Mouse (Mus musculus): ENCODE measurements around the gene Klhl21.
"Not testable (repeated sequence)": the region's sequence is repeated elsewhere in the genome, so short reads cannot be mapped to it uniquely, and the experiment has no call there.

Klhl21 gene

DNA sequence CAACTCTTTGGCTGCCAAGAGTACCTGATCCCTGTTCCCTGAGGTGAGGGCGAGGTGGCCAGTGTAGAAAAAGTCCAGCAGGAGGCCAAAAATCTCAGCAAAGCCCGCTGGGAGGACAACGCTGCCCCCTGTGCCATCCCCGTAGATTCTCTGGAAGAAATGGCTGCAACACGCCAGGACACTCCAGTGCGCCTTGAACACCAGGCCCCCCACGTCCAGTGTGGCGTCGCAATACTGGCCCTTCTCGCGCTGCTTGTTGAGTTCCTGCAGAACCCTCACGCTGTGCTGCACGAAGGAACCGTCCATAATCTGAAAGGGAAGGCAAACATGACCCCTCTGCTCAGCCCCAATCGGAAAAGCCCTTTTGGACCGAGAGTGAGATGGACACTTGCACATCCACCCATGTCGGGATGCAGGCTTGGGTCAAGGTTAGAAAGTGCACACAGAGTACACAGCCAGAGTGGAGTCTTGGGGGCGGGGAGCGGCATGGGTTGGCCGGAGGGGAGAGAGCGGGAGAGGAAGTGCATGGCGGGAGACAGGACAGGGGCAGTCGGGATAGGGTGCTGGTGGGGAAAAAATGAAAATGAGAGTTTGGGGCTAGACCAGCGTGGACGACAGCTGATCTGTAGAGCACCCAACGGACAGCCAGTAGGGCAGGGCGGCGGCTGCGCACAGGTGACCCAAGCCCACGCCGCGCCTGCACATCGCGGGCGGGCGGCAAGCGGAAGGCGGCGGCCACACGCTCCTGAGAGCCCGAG is 18.3 kb downstream of the Klhl21 start:
- no peak for DNase-seq

- DNase-seq, result peak; percentile 95 to 96
Measured at GRCm38 (mm10) chr4:152027524-152027923, 18.9 kb downstream of the Klhl21 start, which contains the start of gene Zbtb48. Gene Zbtb48, minus strand, starts transcription at chr4:152027671.

- no peak for DNase-seq
Measured at GRCm38 (mm10) chr4:152028456-152028855, 19.9 kb downstream of the Klhl21 start.

- DNase-seq, result no peak
Measured at GRCm38 (mm10) chr4:152029087-152029486, 20.5 kb downstream of the Klhl21 start.

- no peak for DNase-seq
Measured at GRCm38 (mm10) chr4:152029997-152030396, 21.4 kb downstream of the Klhl21 start.

GRCm38 (mm10) chr4:152032922-152033321 is 24.3 kb downstream of the Klhl21 start:
- no peak for DNase-seq

DNA sequence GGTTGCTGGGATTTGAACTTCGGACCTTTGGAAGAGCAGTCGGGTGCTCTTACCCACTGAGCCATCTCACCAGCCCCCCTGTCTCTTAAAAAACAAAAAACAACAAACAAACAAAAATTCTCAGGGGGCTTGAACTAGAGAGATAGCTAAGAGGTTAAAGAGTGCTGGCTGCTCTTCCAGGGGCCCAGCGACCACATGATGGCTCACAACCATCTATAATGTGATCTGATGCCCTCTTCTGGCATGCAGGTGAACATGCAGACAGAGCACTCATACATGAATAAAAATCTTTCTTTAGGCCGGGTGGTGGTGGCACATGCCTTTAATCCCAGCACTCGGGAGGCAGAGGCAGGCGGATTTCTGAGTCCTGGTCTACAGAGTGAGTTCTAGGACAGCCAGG is 27.9 kb downstream of the Klhl21 start:
- DNase-seq, result not testable (repeated sequence)

- no peak for DNase-seq
Measured at GRCm38 (mm10) chr4:152038225-152038984, 29.8 kb downstream of the Klhl21 start, which contains the start of gene Tas1r1. Gene Tas1r1, minus strand, starts transcription at chr4:152038568.

- DNase-seq, result peak; percentile 92 to 94
Measured at GRCm38 (mm10) chr4:152038985-152039830, 30.6 kb downstream of the Klhl21 start, which contains the start of gene Nol9. Gene Nol9, plus strand, starts transcription at chr4:152039321.

DNA sequence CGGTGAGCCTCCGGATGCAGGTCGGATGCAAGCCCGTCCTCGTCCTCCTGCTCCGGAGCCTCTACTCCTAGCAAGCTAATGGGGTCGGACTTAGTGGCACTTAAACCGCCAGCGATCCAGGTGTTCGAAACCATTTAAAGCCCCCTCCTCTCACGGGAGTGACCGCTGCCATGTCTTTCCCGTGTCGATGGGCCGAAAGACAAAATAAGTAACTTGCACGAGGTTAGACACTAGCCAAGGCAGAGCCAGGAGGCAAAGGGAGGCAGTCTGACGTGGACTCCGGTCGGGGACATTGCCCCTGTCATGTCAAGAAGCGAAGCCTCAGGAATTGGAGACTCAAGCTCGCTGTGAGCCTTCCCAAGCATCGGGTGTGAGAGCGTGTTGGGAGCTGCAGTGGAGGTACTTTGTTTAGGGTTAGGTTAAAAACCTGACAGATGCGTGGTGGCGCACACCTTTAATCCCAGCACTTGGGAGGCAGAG is 31.3 kb downstream of the Klhl21 start:
- no peak for DNase-seq

DNA sequence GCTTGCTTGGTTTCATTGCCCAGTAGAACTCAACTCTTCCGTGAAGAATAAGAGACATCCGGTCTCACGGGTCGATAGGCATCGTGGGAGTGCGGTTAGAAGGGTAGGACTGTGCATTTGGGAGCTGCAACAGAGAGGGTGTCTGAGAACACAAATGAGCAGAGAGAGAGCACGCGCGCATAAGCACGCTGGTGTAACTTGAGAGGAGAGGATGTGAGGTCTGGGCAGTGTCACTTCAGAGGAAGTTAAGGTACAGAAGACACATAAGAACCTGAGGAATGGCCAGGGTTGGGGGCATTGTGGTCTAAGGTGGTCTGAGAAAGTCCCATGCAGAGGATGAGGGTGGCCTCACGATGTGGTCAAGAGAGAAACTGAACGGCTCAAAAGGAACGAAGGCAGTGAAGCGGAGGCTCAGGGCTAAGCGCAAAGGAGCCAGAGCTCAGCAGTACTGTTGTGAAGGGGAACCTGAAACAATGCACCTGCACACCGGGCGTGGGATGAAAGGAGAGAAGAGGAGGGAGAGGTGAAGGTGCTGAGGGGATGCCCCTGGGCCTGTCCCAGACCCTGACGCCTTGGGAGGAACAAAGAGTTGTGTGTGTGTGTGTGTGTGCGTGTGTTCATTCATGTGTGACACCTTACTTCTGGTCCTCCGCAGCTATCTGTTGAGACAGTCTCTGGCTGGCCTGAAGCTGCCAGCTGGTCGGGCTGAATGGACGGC is 33.5 kb downstream of the Klhl21 start:
- no peak for DNase-seq

DNA sequence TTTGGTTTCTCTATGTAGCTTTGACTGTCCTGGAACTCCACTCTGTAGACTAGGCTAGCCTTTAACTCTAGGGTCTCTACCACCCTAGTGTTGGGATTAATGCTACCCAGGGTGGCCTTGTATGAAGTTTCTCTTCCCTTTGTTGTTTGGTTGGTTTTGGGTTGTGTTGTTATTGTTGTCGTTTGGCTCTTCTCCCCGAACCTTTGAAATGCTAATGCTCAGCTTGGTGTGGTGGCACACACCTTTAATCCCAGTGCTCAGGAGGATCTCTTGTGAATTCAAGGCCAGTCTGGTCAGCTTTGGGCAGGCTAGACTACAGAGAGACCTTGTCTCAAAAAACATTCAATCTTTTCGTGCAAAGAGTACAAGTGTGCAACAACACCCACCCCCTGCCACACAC is 34.6 kb downstream of the Klhl21 start:
- no peak for DNase-seq

- no peak for DNase-seq
Measured at GRCm38 (mm10) chr4:152044609-152045008, 36.0 kb downstream of the Klhl21 start.

GRCm38 (mm10) chr4:152062390-152063110 is 53.9 kb downstream of the Klhl21 start:
- no peak for DNase-seq

DNA sequence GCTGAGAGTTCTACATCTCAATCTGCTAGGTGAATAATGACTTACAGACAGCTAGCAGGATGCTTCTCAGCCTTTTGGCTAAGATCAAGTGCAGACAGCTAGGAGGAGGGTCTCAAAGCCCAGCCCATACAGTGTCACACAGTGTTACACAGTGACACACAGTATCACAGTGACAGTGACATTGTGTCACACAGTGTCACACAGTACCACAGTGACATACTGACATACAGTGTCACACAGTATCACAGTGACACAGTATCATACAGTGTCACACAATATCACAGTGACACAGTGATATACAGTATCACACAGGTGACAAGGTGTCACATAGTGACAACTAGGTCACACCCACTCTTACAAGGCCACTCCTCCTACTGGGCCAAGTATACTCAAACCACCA is 58.7 kb downstream of the Klhl21 start:
- DNase-seq, result no peak

Data from cerebellum, postnatal 36 days (tissue).